Mouse (Mus musculus) left cerebral cortex, postnatal 4 days (tissue): ENCODE results near the gene Thap12. TPM values are rescaled to one million over a fixed set of nuclear protein-coding genes. Genes with fewer than 3 reads are reported as not detected.
A peak's percentile ranks its signal among the peaks of the same experiment; 100 is the strongest.

ENCODE experiments used
- DNase-seq: peaks from one replicate; pipeline ENCODE4 v3.0.0-alpha.2; 2022
- intact Hi-C: fragments of 180-260 bp; cut with DNase I; formaldehyde crosslinking; loops from one replicate; pipeline ENCODE4 v1.15.1; 2025
- total RNA-seq, 2 experiments: library from RNA; stranded (reverse); gene quantifications; 2 replicates each; pipeline ENCODE4 v1.2.3; 2021

Thap12 gene
- total RNA-seq, 2 experiments from 2014 or later = 65.0 to 72.7 TPM

- intact Hi-C loops = no loop called here
These were observed 40.4 kb downstream of the Thap12 start for GRCm38 (mm10) chr7:98743312-98743711.

GRCm38 (mm10) chr7:98750404-98750803, 47.5 kb downstream of the Thap12 start:
- intact Hi-C loops = loop anchor here (10.0 kb wide), 1 partner anchor 324 kb away; no protein-coding TSS in a partner anchor
- no peak for DNase-seq

More at GRCm38 (mm10) chr7:98743312-98743711, 40.4 kb downstream of the Thap12 start:
- DNase-seq = peak; percentile 70

GRCm38 (mm10) chr7:98752680-98753079, 49.8 kb downstream of the Thap12 start:
- intact Hi-C loops = loop anchor here (10.0 kb wide), 1 partner anchor 322 kb away; no protein-coding TSS in a partner anchor
- DNase-seq = no peak

GRCm38 (mm10) chr7:98756050-98756449, 53.1 kb downstream of the Thap12 start:
- no peak for DNase-seq
- intact Hi-C loops = loop anchor here (10.0 kb wide), 1 partner anchor 319 kb away; no protein-coding TSS in a partner anchor

GRCm38 (mm10) chr7:98756556-98756955, 53.7 kb downstream of the Thap12 start:
- peak; percentile 62 for DNase-seq
- intact Hi-C loops = loop anchor here (10.0 kb wide), 1 partner anchor 318 kb away; no protein-coding TSS in a partner anchor

GRCm38 (mm10) chr7:98760126-98760525, 57.2 kb downstream of the Thap12 start:
- no peak for DNase-seq
- intact Hi-C loops = no loop called here

GRCm38 (mm10) chr7:98763911-98764310, 61.0 kb downstream of the Thap12 start:
- no peak for DNase-seq
- intact Hi-C loops = no loop called here

- DNase-seq = no peak
- intact Hi-C loops = no loop called here
These were observed 64.4 kb downstream of the Thap12 start for GRCm38 (mm10) chr7:98767261-98767660.

Other genes with a start within 250 kb of the Thap12 start
- gene Lrrc32, start 213.8 kb upstream of the Thap12 start, total RNA-seq = 1 to 10 TPM; 6.4 to 7.6 TPM
- gene Emsy, start 46.3 kb upstream of the Thap12 start, total RNA-seq = 10 to 100 TPM; 59.8 to 63.0 TPM
- gene Wnt11, start 132.0 kb downstream of the Thap12 start, total RNA-seq = under 1 TPM; 0.81 to 0.84 TPM